Mouse (Mus musculus): ENCODE results near the gene C1qc. TPM values are rescaled to one million over a fixed set of nuclear protein-coding genes. Genes with fewer than 3 reads are reported as not detected.

Gene C1qc
- polyA plus RNA-seq, 1 experiment from 2014 or later, result 5.9 TPM

GRCm38 (mm10) chr4:136862411-136862810 lies 30.5 kb downstream of the C1qc start:
- no peak for DNase-seq (ENCODE audit: low spot score)
- 65% methylated on average over 2 of the region's 2 CpGs for WGBS
- Histone ChIP-seq H3K4me1 (peaks cover 50% of the 10 kb centered on the region), H3K27me3 (ENCODE audit: low read depth, poor library complexity, severe bottlenecking) (peaks cover 41% of the 10 kb centered on the region), H3K4me3 (no peak overlapping the region), H3K9me3 (replicated peaks) (no peaks in the 10 kb centered on the region), H3K36me3 (no peaks in the 10 kb centered on the region), H3K27ac (no peak overlapping the region)

DNA sequence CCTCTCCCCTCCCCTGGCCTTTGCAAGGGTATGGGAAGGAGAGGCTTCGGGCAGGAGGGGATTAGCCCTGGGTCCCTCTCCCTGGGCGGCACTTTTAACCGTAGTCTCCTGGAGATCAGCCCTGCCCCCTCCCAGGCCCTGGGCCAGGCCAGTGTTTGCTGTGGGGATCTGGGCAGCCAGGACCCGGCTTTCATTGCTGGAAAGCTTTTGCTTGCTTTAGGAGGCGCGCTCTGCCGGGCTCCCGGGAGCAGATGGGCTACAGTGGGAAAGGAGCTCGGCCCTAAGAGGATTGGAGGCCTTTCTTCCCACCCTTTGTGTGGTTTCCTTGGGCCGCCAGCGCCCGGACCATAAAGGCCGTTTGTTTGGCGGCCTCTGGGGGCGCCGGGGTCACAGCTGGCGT lies 31.1 kb downstream of the C1qc start:
- Histone ChIP-seq H3K9me3 (replicated peaks) (no peaks in the 10 kb centered on the region), H3K36me3 (no peaks in the 10 kb centered on the region), H3K4me1 (peaks cover 48% of the 10 kb centered on the region), H3K27ac (peak overlapping the region; percentile 81), H3K4me3 (peak overlapping the region; percentile 1; the same call in 1 of the 2 replicates), H3K27me3 (ENCODE audit: low read depth, poor library complexity, severe bottlenecking) (peaks cover 41% of the 10 kb centered on the region)
- WGBS, result 8% methylated on average over 17 of the region's 17 CpGs
- DNase-seq (ENCODE audit: low spot score), result no peak

DNA sequence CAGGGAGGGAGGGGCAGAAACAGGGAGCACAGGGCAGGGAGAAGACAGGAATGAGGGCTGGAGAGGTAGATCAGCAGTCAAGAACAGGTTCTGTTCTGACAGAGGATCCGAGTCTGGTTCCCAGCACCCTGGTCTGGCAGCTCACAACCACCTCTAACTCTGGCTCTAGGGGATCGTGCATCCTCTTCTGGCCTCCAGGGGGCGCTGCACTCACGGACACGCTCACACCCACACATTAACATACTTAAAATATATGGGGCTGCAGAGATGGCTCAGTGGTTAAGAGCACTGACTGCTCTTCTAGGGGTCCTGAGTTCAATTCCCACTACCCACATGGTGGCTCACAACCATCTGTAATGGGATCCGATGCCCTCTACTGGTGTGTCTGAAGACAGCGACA lies 32.8 kb downstream of the C1qc start:
- no peak for DNase-seq (ENCODE audit: low spot score)
- Histone ChIP-seq H3K4me3 (no peak overlapping the region), H3K9me3 (replicated peaks) (no peaks in the 10 kb centered on the region), H3K27me3 (ENCODE audit: low read depth, poor library complexity, severe bottlenecking) (peaks cover 34% of the 10 kb centered on the region), H3K4me1 (peaks cover 35% of the 10 kb centered on the region), H3K27ac (no peak overlapping the region), H3K36me3 (no peaks in the 10 kb centered on the region)
- WGBS, result 85% methylated on average over 7 of the region's 7 CpGs

DNA sequence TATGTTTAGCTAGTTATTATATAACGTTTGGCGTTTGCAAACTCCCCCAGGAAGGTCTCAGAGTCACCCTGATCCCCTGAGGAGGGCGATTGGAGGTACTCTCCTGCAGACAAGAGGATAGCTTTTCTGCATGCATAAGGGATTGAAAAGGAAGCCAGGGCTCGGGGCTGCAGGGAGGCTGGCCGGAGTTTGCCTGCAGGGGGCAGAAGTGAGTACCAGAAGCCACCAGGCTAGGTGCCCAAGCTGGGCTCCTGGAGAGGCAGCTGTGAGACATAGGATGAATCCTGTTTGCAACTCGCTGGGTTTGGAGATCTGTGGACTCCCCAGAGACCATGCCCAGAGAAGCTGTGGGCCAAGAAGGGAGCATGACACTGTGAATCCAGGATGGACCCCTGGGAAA lies 37.8 kb downstream of the C1qc start:
- Histone ChIP-seq H3K27me3 (ENCODE audit: low read depth, poor library complexity, severe bottlenecking) (no peaks in the 10 kb centered on the region), H3K4me1 (peaks cover 14% of the 10 kb centered on the region), H3K4me3 (no peak overlapping the region), H3K27ac (no peak overlapping the region), H3K36me3 (no peaks in the 10 kb centered on the region), H3K9me3 (replicated peaks) (no peaks in the 10 kb centered on the region)
- WGBS, result 41% methylated on average over 6 of the region's 6 CpGs
- DNase-seq (ENCODE audit: low spot score), result no peak

GRCm38 (mm10) chr4:136852989-136853388 lies 39.9 kb downstream of the C1qc start:
- Histone ChIP-seq H3K4me1 (peaks cover 14% of the 10 kb centered on the region), H3K4me3 (no peak overlapping the region), H3K27ac (no peak overlapping the region), H3K27me3 (ENCODE audit: low read depth, poor library complexity, severe bottlenecking) (no peaks in the 10 kb centered on the region; the same call in 1 of the 2 replicates), H3K36me3 (no peaks in the 10 kb centered on the region), H3K9me3 (replicated peaks) (no peaks in the 10 kb centered on the region)
- 61% methylated on average over 12 of the region's 12 CpGs for WGBS
- DNase-seq (ENCODE audit: low spot score), result no peak

DNA sequence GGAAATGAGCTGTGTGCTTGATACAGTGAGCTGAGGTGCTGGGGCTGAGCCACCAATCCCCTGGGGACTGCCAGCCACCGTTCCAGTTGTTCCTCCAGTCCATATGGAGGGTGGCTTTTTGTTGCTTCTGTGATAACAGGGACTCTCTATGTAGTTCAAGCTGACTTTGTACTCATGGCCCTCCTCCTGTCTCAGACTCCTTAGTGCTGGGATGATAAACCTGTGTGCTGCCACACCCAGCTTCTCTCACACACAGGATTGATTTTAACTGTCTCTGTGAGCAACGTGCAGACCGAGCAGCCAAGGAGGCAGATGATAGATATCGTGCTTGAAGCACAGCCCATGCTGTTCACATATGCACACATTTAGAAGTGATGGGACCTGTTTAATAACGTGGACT lies 40.7 kb downstream of the C1qc start:
- Histone ChIP-seq H3K4me3 (no peak overlapping the region), H3K27me3 (ENCODE audit: low read depth, poor library complexity, severe bottlenecking) (no peaks in the 10 kb centered on the region; the same call in 1 of the 2 replicates), H3K4me1 (peaks cover 14% of the 10 kb centered on the region), H3K36me3 (no peaks in the 10 kb centered on the region), H3K9me3 (replicated peaks) (no peaks in the 10 kb centered on the region), H3K27ac (no peak overlapping the region)
- WGBS, result 70% methylated on average over 5 of the region's 5 CpGs
- DNase-seq (ENCODE audit: low spot score), result no peak

- no peaks in the 10 kb centered on the region for H3K36me3 ChIP-seq
- no peaks in the 10 kb centered on the region for H3K9me3 ChIP-seq (replicated peaks)
- no peak for DNase-seq (ENCODE audit: low spot score)
- no peak overlapping the region for H3K4me3 ChIP-seq
- WGBS, result 64% methylated on average over 4 of the region's 4 CpGs
- H3K27me3 ChIP-seq (ENCODE audit: low read depth, poor library complexity, severe bottlenecking), result no peaks in the 10 kb centered on the region; the same call in 1 of the 2 replicates
- H3K27ac ChIP-seq, result no peak overlapping the region
- peaks cover 8% of the 10 kb centered on the region for H3K4me1 ChIP-seq
These were observed 44.3 kb downstream of the C1qc start for GRCm38 (mm10) chr4:136848565-136848964.

DNA sequence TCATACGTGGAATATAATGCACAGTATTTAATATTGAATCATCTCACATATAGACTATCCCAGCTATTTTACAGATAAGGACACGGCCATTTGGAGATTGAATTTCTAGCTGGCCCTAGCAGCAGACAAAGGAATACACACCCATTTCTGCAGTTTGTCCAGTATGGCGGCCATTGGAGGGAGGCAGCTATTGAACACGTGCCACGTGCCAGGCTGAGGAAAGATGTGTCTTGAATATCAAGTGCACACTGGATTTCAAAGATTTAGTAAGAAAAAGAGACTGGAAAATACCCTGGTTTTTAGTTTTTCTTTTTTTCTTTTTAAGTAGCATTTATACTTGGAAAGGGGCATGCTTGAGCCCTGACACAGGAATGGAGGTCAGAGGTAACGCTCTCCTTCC lies 45.7 kb downstream of the C1qc start:
- WGBS, result 92% methylated on average over 6 of the region's 6 CpGs
- Histone ChIP-seq H3K4me3 (no peak overlapping the region), H3K27ac (no peak overlapping the region), H3K27me3 (ENCODE audit: low read depth, poor library complexity, severe bottlenecking) (no peaks in the 10 kb centered on the region; the same call in 1 of the 2 replicates), H3K9me3 (replicated peaks) (no peaks in the 10 kb centered on the region), H3K36me3 (no peaks in the 10 kb centered on the region), H3K4me1 (no peaks in the 10 kb centered on the region)
- DNase-seq (ENCODE audit: low spot score), result no peak

DNA sequence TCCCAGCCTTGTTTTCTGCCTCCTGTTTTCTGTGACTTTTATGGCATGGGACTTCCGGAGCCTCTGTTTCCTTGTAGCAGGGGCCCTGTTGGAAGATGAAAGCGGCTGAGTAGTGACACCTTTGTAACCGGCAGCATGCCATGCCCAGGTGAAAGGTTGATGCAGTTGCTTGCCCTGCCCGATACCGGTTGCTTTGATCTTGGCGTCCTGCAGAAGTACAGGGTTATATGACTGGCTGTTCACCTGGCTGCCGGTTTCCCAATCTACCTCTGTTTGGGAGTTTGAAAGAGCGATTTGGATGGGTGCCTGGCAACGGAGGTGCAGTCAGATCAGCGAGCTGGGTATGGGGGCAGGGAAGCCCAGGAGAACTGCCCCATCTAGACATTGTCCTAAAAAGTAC lies 50.1 kb downstream of the C1qc start:
- H3K4me3 ChIP-seq, result no peak overlapping the region
- 77% methylated on average over 10 of the region's 10 CpGs for WGBS
- H3K9me3 ChIP-seq (replicated peaks), result no peaks in the 10 kb centered on the region
- no peaks in the 10 kb centered on the region for H3K36me3 ChIP-seq
- no peak overlapping the region for H3K27ac ChIP-seq
- H3K27me3 ChIP-seq (ENCODE audit: low read depth, poor library complexity, severe bottlenecking), result peaks cover 31% of the 10 kb centered on the region
- DNase-seq (ENCODE audit: low spot score), result no peak
- H3K4me1 ChIP-seq, result peaks cover 22% of the 10 kb centered on the region

DNA sequence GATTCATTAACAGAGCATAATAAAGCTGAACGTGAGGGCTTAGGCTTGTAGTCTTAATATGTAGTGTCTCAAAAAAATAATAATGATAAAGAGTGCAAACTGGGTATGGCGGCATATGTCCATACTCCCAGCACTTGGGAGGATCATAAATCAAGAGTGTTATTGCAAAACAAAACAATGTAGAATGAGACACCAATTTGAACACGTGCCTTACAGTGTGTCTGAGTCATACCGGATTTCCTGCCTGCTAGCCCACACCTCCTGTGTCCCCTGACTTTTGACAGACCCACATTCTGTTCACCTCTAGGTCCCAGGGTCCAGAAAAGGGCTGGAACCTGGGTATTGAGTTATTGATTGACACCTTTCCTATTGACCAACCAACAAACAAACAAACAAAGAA lies 50.8 kb downstream of the C1qc start:
- H3K27me3 ChIP-seq (ENCODE audit: low read depth, poor library complexity, severe bottlenecking), result peaks cover 39% of the 10 kb centered on the region
- no peak overlapping the region for H3K4me3 ChIP-seq
- 80% methylated on average over 4 of the region's 4 CpGs for WGBS
- peaks cover 25% of the 10 kb centered on the region for H3K4me1 ChIP-seq
- H3K36me3 ChIP-seq, result no peaks in the 10 kb centered on the region
- no peak for DNase-seq (ENCODE audit: low spot score)
- H3K9me3 ChIP-seq (replicated peaks), result no peaks in the 10 kb centered on the region
- H3K27ac ChIP-seq, result no peak overlapping the region

- Histone ChIP-seq H3K27me3 (ENCODE audit: low read depth, poor library complexity, severe bottlenecking) (peaks cover 42% of the 10 kb centered on the region), H3K36me3 (no peaks in the 10 kb centered on the region), H3K9me3 (replicated peaks) (no peaks in the 10 kb centered on the region), H3K4me3 (no peak overlapping the region), H3K4me1 (peaks cover 34% of the 10 kb centered on the region), H3K27ac (peak overlapping the region; percentile 30; the same call in 1 of the 2 replicates)
- 10% methylated on average over 5 of the region's 5 CpGs for WGBS
- DNase-seq (ENCODE audit: low spot score), result peak; percentile 92
These were observed 51.8 kb downstream of the C1qc start for GRCm38 (mm10) chr4:136841056-136841455.

Other genes starting within 250 kb of the C1qc start
- gene Ephb2, start 57.1 kb downstream of the C1qc start, polyA plus RNA-seq (2016; fragmentation: Nextera tagmentation; extraction: Ambion mirVana), result 9.6 and 10.8 TPM in 2 replicates
- gene C1qb, start 6.9 kb downstream of the C1qc start, polyA plus RNA-seq (2016; fragmentation: Nextera tagmentation; extraction: Ambion mirVana), result 10.6 TPM in 2 replicates
- gene C1qa, start 5.7 kb upstream of the C1qc start, polyA plus RNA-seq (2016; fragmentation: Nextera tagmentation; extraction: Ambion mirVana), result 2.4 and 3.8 TPM in 2 replicates
- 0.29 and 0.55 TPM in 2 replicates for gene Epha8, start 63.8 kb upstream of the C1qc start, polyA plus RNA-seq (2016; fragmentation: Nextera tagmentation; extraction: Ambion mirVana)
- gene Zbtb40, start 155.7 kb upstream of the C1qc start, polyA plus RNA-seq (2016; fragmentation: Nextera tagmentation; extraction: Ambion mirVana), result 6.7 and 7.2 TPM in 2 replicates

Data from limb, embryonic 10.5 days (tissue).